Mouse (Mus musculus): ENCODE results near the gene Galr3. TPM values are rescaled to one million over a fixed set of nuclear protein-coding genes. Genes with fewer than 3 reads are reported as not detected.
A peak's percentile ranks its signal among the peaks of the same experiment; 100 is the strongest.
"Not testable (repeated sequence)": the region's sequence is repeated elsewhere in the genome, so short reads cannot be mapped to it uniquely, and the experiment has no call there.

Gene Galr3
- total RNA-seq, 2 experiments from 2014 or later = not detected

- no peak for DNase-seq (ENCODE audit: low spot score)
These were observed 15.0 kb upstream of the Galr3 start for GRCm38 (mm10) chr15:79026511-79027290.

GRCm38 (mm10) chr15:79027291-79028205, 14.1 kb upstream of the Galr3 start:
- no peak for DNase-seq (ENCODE audit: low spot score)

GRCm38 (mm10) chr15:79028237-79028738, 13.4 kb upstream of the Galr3 start, which contains the start of gene H1f0:
Gene H1f0, plus strand, starts transcription at chr15:79028450.
- DNase-seq (ENCODE audit: low spot score) = peak; percentile 94

GRCm38 (mm10) chr15:79028823-79029484, 12.7 kb upstream of the Galr3 start:
- no peak for DNase-seq (ENCODE audit: low spot score)

GRCm38 (mm10) chr15:79029519-79030241, 12.0 kb upstream of the Galr3 start:
- DNase-seq (ENCODE audit: low spot score) = no peak

- DNase-seq (ENCODE audit: low spot score) = peak; percentile 94
These were observed 10.9 kb upstream of the Galr3 start for GRCm38 (mm10) chr15:79030551-79031435.

- DNase-seq (ENCODE audit: low spot score) = not testable (repeated sequence)
These were observed 9.8 kb upstream of the Galr3 start for GRCm38 (mm10) chr15:79031908-79032307.

- DNase-seq (ENCODE audit: low spot score) = peak; percentile 72
These were observed 3.8 kb upstream of the Galr3 start for GRCm38 (mm10) chr15:79037913-79038328.

- no peak for DNase-seq (ENCODE audit: low spot score)
These were observed 3.4 kb upstream of the Galr3 start for GRCm38 (mm10) chr15:79038331-79038730.

- DNase-seq (ENCODE audit: low spot score) = peak; percentile 78
These were observed 2.8 kb upstream of the Galr3 start for GRCm38 (mm10) chr15:79038853-79039252.

- no peak for DNase-seq (ENCODE audit: low spot score)
These were observed 926 bp upstream of the Galr3 start for GRCm38 (mm10) chr15:79040501-79041416.

GRCm38 (mm10) chr15:79042721-79043491, 1.2 kb downstream of the Galr3 start:
- DNase-seq (ENCODE audit: low spot score) = no peak

- DNase-seq (ENCODE audit: low spot score) = no peak
These were observed 3.2 kb downstream of the Galr3 start for GRCm38 (mm10) chr15:79044837-79045236.

- no peak for DNase-seq (ENCODE audit: low spot score)
These were observed 6.5 kb downstream of the Galr3 start for GRCm38 (mm10) chr15:79048186-79048585.

GRCm38 (mm10) chr15:79050160-79050845, 8.6 kb downstream of the Galr3 start:
- no peak for DNase-seq (ENCODE audit: low spot score)

- no peak for DNase-seq (ENCODE audit: low spot score)
These were observed 9.3 kb downstream of the Galr3 start for GRCm38 (mm10) chr15:79050964-79051363.
